Mouse (Mus musculus) cerebellum, postnatal 14 days (tissue): ENCODE results near the gene Zhx3.

Experiments used
- DNase-seq, 2 experiments: peaks; one replicate each; pipeline ENCODE4 v3.0.0; 2021; ENCODE audit warnings: mixed read lengths in 2 of 2

The Zhx3 gene

DNA sequence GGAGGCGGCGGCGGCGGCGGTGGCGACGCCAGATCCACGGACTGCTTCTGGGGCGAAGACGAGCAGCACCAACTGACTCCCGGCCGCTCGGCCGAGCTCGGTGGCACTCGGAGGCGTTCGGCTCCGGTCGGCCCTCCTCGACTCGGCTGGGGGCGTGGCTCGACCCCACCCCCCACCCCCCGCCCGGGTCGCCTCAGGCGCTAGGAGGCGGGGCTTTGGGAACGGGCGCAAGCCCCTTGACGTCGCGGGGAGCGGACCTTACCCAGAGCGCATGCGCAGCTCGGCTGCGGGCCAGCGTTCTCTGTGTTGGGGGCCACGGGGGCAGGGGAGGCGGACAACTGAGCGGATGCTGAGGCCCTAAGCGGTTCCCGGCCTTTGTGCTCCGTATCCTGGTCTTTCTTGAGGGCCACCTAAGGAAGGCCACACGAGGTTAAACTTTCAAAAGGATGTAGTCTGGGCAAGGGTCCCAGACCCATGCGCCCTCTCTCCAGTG lies at the start of gene Zhx3:
TSS of gene Zhx3 (minus strand) at position 109 of the 493 bp plus-strand sequence.
- peak; percentile 96 to 97 for DNase-seq

DNA sequence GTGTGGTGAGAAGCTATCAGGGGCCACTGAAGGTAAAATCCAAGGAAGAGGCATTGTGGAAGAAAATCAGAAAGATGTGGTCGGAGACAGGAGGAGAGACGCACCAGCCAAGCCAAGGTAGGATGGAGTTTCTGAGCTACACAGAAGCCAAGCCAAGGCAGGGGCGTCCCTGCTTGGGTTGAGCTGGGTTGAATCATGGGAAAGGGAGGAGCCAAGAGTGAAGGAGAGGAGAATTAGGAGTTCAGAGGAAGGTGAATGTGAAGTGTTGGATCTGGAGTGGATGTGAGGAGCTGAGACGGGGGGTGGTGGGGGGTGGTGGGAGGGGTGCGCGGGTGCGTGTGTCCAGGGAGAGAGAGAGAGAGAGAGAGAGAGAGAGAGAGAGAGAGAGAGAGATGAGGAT lies 48.5 kb upstream of the Zhx3 start:
- DNase-seq = no peak

DNA sequence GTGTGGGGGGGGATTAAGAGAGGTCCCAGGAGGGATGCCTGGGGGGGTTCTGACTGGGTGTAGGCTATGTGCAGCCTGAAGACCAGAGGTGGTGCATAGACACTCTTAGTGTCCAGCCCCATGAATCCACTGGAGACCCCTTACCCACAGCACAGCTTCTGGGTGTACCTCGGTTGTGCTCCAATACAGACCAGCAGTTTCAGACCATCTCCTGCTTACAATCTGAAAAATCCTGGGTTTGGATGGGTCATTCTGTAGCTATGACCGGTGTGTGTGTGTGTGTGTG lies 46.1 kb upstream of the Zhx3 start:
- DNase-seq = no peak

DNA sequence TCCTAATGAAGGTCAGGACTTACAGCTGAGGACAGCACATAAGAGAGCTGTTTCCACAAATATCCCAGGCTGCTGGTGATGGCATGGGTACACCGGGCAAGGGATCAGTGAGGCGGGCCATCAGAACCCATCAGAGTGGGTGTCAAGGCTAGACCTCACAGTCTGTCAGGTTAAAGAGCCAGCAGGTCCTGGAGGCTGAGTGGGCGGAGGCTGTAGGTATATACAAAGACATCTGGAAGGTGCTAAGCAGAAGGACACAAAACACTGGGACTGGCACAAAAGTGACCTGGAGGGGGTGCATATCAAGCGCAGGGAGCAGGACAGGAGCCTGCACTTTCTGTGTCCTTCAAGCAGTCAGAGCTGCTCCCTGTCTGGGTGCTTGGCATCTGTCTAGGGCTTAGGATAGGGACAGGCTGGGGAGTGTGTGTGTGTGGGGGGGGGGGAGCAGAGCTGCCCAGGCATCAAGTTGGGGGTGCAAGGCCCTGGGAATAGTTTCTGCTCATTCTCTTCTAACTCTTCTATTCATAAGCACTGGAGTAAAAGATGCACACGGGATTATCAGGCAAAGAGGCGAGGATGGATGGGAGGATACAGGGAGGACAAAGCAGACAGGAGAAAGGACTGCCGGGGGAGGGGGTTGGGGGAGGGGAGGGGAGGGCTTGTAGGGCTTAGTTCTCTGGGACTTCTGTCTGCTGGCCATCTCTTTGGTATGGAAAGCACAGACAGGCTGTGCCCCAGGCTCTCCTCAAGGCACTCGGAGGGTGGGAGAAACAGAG lies 45.5 kb upstream of the Zhx3 start:
- no peak for DNase-seq

DNA sequence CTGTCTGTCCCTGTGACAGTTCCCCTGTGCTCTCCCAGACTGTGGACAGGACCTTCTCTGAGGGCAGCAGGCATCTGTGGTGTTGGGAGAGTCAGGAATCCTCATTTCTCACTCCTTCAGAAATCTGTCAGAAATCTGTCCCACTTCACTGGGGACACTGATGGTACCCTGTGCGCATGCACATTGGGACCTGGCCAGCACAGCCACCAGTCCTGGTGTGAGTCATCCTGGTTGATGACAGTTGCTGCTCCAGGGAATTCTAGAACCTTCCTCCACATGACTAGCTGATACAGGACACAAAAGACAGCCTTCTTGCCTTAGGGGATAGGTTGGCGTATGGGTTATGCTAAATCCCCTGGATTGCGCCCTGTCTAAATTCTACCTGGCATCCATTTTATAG lies 44.5 kb upstream of the Zhx3 start:
- DNase-seq = no peak

DNA sequence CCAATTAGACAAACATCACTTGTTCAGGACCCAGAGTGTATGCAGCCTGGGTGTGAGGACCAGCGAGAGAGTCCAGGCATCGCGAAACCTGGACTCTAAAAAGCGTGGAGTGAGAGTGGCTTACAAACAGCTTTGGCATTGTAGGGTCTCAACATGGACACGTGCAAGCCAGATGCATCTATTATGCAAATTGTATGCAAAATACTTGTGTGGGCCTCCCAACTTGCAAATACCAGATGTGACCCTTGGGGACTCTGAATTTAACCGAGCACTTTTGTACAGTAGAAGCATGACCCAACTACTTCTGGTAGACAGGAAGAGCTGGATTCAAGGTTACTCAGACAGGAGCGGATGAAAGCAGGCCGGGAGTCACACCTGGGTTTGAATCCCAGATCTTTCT lies 43.9 kb upstream of the Zhx3 start:
- DNase-seq = no peak

DNA sequence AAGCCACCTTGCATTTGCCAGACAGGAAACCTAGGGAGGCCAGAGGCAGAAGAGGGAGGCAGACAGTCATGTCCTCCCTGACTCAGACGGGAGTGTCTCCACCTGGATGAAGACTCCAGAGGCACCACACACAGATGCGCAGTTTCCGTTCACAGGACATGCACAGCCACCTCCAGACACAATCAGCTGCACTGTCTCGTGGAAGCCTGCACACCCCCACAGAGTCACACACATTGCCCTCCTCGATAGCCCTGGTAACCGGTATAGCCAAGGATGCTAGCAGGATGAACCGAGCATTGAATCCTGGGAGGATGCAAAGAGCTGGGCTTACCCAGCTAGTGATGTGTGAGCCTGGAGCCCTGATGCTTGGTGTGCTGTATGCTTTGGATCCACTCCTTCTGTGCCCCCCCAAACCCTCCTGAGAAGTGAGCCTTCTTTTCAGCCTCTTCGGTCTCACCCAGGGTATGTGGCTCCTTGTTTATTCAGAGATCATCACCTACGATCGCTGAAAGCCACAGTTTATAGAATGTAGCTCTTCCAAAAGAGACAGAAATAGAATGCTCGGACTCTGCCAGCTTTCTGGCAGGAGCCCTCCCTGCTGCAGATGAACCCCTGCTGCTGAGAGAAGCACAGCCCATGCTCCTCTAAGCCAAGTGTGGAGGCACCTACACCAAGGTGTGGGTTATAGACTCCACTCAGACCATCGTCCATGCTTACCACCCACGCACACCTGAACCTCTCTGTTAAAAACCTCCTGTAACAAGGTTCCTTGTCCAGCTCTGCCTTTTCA lies 43.2 kb upstream of the Zhx3 start:
- peak; percentile 53 to 73 for DNase-seq

DNA sequence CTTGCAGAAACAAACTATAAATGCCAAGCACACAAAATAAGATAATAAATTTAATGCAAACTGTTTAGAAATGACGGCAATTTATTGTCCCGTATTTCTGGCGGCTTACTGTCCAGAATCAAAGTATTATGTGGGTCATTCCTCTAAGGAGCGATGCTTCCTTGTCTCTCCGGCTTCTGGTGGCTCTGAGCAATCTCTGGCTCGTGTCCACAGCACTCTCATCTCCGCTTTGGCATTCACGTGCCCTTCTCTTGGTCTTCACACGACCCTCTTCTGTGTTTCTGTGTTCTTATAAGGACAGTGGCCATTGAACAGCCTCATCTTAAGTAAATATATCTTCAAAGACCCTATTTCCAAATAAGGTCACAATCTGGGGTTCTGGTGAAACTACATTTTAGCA lies 41.9 kb upstream of the Zhx3 start:
- DNase-seq = peak; percentile 54 to 60

DNA sequence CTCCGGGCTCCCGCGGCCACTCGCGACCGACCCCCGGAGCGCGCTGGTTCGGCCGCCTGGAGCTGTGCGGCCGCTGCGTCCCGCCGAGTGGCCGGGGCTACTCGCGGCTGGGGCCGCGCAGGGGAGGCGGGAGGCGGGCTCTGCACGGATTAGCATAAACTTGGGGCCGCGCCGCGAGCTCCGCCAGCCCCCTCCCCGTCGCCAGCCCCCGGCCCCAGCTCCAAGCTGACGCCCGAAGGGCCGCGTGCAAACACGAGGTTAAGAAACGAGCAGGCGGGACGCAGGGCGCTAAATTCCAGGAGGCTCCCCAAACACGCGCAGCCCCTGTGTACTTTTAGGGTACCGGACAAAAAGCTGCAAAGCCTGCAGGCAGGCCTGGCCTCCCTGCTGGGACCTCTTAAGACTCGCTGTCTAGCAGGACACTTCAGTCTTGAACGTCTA lies 39.5 kb upstream of the Zhx3 start, which contains the start of gene Emilin3:
TSS of gene Emilin3 (minus strand) at position 98 of the 441 bp plus-strand sequence.
- DNase-seq = no peak

DNA sequence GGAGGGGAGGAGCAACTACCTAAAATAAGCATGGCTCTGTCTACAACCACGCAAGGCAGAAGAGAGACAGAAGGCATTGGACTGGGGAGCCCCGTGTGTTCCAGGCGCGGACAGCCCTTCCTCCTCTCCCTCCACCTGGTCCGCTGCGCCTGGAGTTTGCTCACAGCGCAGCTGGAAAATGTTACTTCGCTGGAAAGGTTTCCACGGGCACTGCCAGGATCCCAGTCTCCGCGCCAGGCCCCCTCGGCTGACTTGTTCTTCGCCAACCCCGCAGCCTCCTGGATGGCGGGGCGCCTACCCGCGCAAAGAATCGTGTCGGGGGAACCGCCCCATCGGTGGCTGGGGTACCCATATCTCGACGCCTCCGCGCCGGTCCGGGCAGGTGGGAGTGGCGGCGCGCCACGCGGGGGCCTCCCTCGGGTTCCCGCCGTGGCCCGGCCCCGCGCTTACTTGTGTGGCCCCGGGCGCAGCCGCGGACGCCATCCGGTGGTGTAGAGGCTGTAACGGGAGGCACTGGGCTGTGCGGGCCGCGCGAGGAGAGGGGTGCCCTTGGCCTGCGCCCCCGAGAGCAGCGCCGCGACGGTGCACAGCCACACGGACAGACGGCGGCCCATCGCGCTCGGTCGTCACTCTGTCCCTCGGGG lies 38.9 kb upstream of the Zhx3 start:
- peak; percentile 49 to 55 for DNase-seq

DNA sequence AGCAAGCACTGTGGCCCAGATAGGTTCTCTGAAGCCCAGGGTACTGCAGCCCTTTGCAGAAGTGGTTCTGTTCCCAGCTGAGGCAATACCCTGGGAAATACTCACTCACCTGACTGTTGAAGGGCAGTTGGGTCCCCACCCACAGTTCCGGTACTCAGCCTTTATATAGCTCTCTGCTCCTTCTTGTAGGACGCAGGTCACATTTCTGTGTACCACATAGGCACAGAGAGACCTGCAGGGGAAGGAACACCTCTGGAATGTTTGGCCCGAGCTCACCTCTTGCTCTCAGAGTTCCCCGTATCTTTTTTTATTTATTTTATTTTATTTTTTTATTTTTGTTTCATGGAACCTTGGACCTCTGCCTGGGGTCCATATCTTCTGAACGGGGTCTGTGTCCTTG lies 37.8 kb upstream of the Zhx3 start:
- no peak for DNase-seq

DNA sequence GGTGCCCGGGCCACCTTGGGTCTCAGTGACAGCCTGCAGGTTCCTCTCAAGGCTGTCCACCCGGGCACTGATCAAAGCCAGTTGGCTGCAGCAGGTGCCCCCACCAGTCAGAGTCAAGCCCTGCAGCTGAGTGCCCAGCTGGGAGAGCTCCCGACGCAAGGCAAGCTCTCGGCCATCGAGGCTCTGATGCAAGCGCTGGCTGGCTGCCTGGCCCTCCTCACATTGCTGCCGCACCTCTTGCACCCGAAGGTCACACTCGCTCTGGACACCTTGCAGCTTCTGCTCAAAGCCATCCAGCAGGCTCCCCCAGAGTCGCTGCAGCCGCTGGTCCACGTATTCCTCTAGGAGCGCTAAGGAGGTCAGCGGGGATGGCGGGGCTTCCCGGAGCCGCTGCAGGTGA lies 35.8 kb upstream of the Zhx3 start:
- peak in 1 of 2 experiments; percentile 45 for DNase-seq

DNA sequence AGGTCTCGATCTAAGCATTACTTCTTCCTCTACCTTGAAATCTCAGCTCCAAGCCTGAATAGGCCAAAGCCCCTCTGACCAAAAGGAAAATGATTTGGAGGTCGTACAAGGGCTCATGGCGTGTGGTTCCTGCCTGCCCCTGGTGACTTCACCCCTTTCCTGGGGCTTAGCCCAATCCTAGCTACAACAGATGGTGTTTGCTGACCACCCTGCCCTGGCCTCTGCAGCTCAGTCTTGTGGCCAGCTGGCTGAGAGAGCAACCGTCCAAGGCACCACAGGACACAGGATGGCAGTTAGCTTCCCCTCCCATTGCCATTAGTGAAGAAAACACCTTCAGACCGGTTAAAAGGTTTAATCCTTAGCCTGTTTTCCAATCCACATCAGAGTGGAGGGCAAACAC lies 33.3 kb upstream of the Zhx3 start:
- peak; percentile 87 to 91 for DNase-seq

DNA sequence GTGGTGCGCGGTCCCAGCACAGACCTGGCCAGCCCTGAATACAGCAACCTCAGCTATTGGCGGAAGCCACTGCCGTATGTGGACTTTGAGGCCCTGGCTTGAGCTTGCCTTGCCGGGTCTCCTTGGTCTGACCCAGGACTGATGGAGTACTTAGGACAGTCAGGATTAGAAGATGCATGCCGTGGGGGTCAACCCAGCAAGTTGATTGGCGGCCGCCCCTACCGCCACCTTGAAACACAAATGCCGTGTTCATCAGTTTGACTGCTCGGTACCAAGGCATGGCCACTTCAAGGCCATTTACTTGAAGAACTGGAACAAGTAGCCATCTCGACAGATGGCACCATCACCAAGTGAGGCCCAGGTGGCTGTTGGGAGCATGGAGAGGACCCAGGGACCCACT lies 32.5 kb upstream of the Zhx3 start:
- DNase-seq = no peak

DNA sequence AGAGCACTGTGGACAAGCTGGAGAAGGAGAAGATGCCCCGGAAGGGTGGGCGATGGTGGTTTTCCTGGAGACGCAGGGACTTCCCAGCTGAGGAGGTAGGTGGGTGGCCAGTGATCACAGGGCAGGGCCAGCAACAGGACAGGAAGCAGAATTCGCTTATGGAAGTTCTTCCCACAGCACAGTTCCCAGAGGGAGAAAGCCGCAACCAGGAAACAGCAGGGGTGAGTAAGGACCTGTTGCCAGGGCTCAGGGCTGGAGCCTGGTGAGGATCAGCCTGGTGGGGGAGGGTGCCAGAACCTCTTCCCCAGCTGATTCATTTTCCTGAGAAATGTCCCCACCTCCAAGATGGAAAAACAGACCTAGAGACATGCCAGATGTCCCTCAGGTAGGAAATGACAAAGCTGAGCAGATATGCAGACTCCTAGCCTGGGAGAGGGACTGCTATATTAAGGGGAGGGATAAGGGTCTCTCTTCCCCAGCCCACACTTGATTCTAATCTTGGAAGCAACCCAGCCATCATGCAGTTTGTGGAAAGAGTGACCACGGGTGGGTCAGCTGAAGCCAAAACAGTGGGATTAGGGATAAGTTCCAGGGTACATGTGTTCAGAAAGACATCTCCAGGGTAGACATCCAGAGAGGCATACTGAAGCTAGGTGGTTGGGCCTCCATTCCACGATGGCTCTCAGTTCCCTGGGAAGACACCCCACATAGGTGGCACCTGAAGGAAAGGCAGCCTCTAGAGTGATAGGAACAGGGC lies 29.0 kb upstream of the Zhx3 start:
- peak in 1 of 2 experiments; percentile 64 for DNase-seq

DNA sequence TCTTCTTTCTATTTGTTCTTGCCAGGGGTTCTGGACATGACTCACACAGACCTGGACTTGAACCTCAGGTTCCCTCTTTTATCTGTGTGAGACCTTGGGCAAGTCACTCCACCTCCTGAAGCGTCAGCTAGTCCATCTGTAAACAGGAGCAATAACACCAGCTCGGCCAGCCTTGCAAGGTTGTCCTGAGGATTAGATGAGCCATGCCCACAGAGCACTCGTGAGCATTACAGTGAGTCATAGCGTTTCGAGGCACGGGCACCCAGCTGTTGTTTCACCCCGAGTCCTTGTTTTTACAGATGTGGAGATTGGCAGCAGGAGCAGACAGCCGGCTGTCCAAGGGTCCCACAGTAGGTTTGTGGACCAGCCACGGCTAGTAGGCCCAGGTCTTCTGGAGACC lies 18.9 kb upstream of the Zhx3 start:
- no peak for DNase-seq

DNA sequence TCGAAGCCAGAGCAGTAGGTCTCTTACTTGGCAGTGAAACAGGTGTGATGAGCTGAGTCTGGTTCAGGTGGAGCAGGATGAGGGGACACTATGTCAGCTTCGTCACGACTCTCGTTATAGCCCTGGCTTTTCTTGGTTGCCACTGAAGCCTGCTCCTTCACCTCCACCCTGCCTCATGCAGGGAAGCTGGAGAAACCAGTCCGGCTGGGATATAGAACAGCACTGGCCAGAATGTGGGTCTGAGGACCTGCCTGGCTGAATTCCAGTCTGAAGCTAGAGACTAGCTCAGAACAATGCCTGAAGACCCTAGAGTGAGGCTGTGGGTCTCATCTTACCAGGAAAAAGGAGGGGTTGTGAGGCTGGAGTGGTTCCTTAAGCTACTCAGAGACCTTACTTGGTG lies 18.2 kb upstream of the Zhx3 start:
- no peak for DNase-seq

DNA sequence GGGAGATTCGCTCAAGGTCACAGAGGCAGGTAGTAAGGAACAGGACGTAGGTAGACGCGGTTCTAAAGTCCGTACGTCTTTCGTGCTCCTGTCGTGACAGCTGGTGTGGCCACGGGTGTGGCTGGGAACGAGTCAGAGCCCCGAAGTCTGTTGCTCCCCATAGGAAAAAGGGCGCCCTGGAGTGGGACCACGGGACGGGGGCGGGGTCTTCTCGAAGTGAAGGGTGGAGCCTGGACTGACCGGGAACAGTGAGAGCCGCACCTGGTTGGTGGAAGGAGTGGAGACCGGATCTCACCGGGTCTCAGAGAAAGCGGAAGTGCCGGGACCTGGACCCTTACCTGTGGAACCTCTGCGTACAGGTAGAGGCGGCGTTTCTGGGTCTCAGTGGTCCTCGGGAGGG lies 15.1 kb upstream of the Zhx3 start:
- DNase-seq = peak; percentile 66 to 71

DNA sequence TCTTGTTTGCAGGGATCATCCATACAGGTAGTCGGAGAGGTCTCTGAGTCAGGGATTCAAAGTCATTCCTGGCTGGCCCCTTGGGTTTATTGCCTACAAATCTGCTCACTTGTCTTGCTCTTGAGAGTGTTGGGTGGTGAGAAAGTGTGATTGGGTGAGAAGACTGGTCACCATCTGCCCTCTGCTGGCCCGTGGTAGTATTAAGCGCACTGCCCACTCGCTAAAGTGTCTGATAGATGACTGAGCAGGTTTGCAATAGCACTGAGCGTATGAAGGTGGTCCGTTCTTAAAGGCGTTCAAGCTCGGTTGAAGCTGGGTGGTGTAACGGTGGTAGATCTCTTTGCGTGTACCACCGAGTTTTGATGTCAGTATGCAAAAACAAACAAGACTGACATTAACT lies 14.5 kb upstream of the Zhx3 start:
- DNase-seq = peak; percentile 94 to 95

DNA sequence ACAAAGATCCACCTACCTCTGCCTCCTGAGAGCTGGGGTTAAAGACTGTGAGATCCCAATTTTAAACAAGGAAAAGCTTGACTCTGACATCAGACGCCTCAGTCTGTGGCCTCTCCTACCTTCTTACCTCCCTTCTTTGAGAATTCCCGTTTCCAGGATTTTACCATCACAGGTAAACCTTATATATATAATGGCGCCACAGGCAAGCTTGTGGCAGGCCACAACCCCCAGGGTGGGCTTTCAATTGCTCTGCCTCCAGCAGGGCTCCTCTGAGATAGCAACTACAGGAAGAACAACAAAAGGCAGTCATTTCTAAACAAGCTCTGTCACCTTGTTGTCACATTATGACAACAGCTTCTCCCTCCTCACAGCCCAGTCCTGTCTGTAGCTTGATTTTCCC lies 13.4 kb upstream of the Zhx3 start:
- DNase-seq = no peak

DNA sequence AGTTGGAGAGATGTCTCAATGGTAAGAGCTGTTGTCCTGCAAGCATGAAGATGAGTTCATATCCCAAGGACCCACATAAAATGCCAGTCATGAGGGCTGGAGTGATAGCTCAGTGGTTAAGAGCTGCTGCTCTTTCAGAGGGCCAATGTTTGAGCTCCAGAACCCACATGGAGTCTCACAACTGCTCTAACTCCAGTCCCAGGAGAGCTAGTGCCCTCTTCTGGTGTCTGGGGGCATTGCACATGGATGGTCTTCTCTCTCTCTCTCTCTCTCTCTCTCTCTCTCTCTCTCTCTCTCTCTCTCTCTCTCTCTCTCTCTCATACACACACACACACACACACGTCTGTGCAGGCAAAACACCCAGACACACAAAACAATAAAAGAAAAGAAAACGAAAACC lies 12.0 kb upstream of the Zhx3 start:
- DNase-seq = peak; percentile 48 to 81

DNA sequence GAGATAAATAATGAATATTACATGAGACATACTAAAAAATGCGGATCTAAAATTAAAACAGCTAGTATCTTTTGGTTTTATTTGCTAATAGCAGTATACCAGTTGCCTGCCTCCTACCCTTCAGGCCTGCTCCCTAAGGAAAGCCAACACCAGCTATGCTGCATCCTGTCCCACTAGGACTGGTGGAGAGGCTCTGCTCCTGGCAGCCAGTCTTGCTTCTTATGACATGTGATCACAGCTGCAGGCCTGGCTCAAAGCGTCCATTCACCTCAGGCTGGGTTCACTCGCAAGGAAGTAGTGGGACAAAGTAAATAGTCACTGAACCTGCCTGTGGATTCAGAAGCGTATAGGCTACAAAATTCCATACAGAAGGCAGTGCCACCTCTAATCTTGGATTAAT lies 11.1 kb upstream of the Zhx3 start:
- peak in 1 of 2 experiments; percentile 42 for DNase-seq

DNA sequence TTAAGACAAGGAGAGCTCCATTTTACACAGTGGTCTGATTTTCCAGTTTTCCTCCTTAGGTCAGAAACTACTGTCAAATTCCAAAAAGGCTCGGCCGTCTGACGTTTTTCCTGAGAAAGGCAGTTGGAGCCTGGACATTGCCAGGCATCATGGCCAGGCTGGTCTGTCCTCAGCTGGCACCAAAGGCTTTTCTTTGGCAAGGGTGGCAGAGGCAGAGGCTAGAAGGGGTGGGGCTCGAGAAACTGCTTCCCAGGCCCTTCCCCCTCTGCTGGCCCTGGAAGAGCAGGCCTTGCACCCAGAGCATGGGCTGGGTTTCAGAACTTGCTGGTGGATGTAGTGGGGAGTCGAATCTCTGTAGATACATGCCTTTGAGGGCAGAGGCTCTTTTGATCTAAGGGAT lies 9.6 kb upstream of the Zhx3 start:
- peak; percentile 68 to 72 for DNase-seq
